9 mouse cellular contexts compared by ENCODE assay signal in genomic region chr11:109859939-109860469, GRCm38 (mm10). TPM values are rescaled to one million over a fixed set of nuclear protein-coding genes. Genes with fewer than 3 reads are reported as not detected.
A peak's percentile ranks its signal among the peaks of the same experiment; 100 is the strongest.
DNase-seq lines count a peak whose midpoint lies in the region; ATAC-seq and TF ChIP-seq lines count a peak whose summit lies in the region.
"Had no signal": no experiment of that assay in that cellular context is flagged by ENCODE, and none has a peak within 500 bp of the region (broad histone marks: within the 10 kb centered on the region; RNA-seq: fewer than 3 reads in every experiment).

No protein-coding gene starts in this region.

- peak overlapping the region; percentile 55; the same call in 1 of the 2 replicates for H3K27ac ChIP-seq in left cerebral cortex, adult 2 months
- H3K27ac ChIP-seq in heart, embryonic 15.5 days, result peak overlapping the region; percentile 39; the same call in 1 of the 2 replicates
- peak overlapping the region; percentile 70; the same call in 1 of the 2 replicates for H3K27ac ChIP-seq in limb, embryonic 12.5 days
- no peak overlapping the region for H3K27ac ChIP-seq in midbrain, embryonic 14.5 days (replicated peaks; ENCODE audit: low read depth, low read length)

- ATAC-seq in heart, embryonic 15.5 days (replicated peaks; ENCODE audit: insufficient number of reproducible peaks, insufficient read depth, low FRiP score, low read depth), result no peak
- no peak for ATAC-seq in limb, embryonic 12.5 days (ENCODE audit: insufficient number of reproducible peaks, insufficient read depth, low FRiP score, low TSS enrichment, low read depth)
- ATAC-seq in midbrain, embryonic 14.5 days (ENCODE audit: low FRiP score, low TSS enrichment), result no peak

- no peak overlapping the region; the same call in 1 of the 2 replicates for H3K4me3 ChIP-seq in left cerebral cortex, adult 2 months
- H3K4me3 ChIP-seq in heart, embryonic 15.5 days, result peak overlapping the region; percentile 17
- H3K4me3 ChIP-seq in limb, embryonic 12.5 days (replicated peaks), result peak overlapping the region; percentile 8; the same call in 1 of the 2 replicates
- H3K4me3 ChIP-seq in midbrain, embryonic 14.5 days (replicated peaks; ENCODE audit: low read depth, low read length), result no peak overlapping the region

- no peaks in the 10 kb centered on the region for H3K9me3 ChIP-seq in heart, embryonic 15.5 days (replicated peaks)
- no peaks in the 10 kb centered on the region for H3K9me3 ChIP-seq in limb, embryonic 12.5 days
- no peaks in the 10 kb centered on the region for H3K9me3 ChIP-seq in midbrain, embryonic 14.5 days (ENCODE audit: control insufficient read depth, low read length)

- TF ChIP-seq CTCF in left cerebral cortex, adult 2 months (IDR thresholded peaks at IDR 0.05), result no peak

- H3K36me3 ChIP-seq in heart, embryonic 15.5 days, result no peaks in the 10 kb centered on the region
- H3K36me3 ChIP-seq in limb, embryonic 12.5 days, result no peaks in the 10 kb centered on the region
- H3K36me3 ChIP-seq in midbrain, embryonic 14.5 days (ENCODE audit: control insufficient read depth, insufficient read depth, low read length), result no peaks in the 10 kb centered on the region

- intact Hi-C loops in left cerebral cortex, adult 2 months (cut with DNase I), result loop anchor here (1.0 to 10.0 kb wide), 8 partner anchors 91 to 615 kb away; partner anchors contain the start of gene Fam20a
- intact Hi-C loops in left cerebral cortex, postnatal 4 days (cut with DNase I), result loop anchor here (2.0 kb wide), 2 partner anchors 189 to 415 kb away; no protein-coding TSS in a partner anchor

- H3K27me3 ChIP-seq in heart, embryonic 15.5 days, result no peaks in the 10 kb centered on the region
- no peaks in the 10 kb centered on the region for H3K27me3 ChIP-seq in limb, embryonic 12.5 days
- H3K27me3 ChIP-seq in midbrain, embryonic 14.5 days (ENCODE audit: control insufficient read depth, insufficient read depth, low read length), result no peaks in the 10 kb centered on the region

- 55% methylated on average over 14 of the region's 14 CpGs for WGBS in heart, embryonic 15.5 days
- 59% methylated on average over 14 of the region's 14 CpGs for WGBS in limb, embryonic 12.5 days
- 73% methylated on average over 14 of the region's 14 CpGs for WGBS in midbrain, embryonic 14.5 days

- DNase-seq in left cerebral cortex, adult 2 months (ENCODE audit: extremely low spot score in 1 of 2, low spot score in 2 of 2), result peak in 1 of 2 experiments; percentile 24
- no peak for DNase-seq in left cerebral cortex, postnatal 4 days
- DNase-seq in brain, adult 2 months (ENCODE audit: low read depth, low spot score), result peak; percentile 66
- no peak for DNase-seq in midbrain, embryonic 14.5 days
- DNase-seq in thymus, postnatal 36 days, result peak; percentile 65 to 75
- DNase-seq in cerebellum, adult 9-11 months, result no peak

- H3K4me2 ChIP-seq in heart, embryonic 15.5 days, result peak overlapping the region; percentile 56
- peak overlapping the region; percentile 49 for H3K4me2 ChIP-seq in limb, embryonic 12.5 days
- peak overlapping the region; percentile 24; the same call in 1 of the 2 replicates for H3K4me2 ChIP-seq in midbrain, embryonic 14.5 days (ENCODE audit: low read length)

- peaks cover 5% of the 10 kb centered on the region; the same call in 1 of the 2 replicates for H3K4me1 ChIP-seq in heart, embryonic 15.5 days (replicated peaks)
- peaks cover 9% of the 10 kb centered on the region for H3K4me1 ChIP-seq in limb, embryonic 12.5 days (replicated peaks)
- no peaks in the 10 kb centered on the region; the same call in 1 of the 2 replicates for H3K4me1 ChIP-seq in midbrain, embryonic 14.5 days (ENCODE audit: control insufficient read depth, insufficient read depth, low read length)

- H3K9ac ChIP-seq in heart, embryonic 15.5 days, result peak overlapping the region; percentile 38
- H3K9ac ChIP-seq in limb, embryonic 12.5 days (replicated peaks), result peak overlapping the region; percentile 38
- H3K9ac ChIP-seq in midbrain, embryonic 14.5 days (replicated peaks; ENCODE audit: low read length), result no peak overlapping the region

RNA-seq across cellular contexts. Expression of gene 1700012B07Rik, which starts 32.2 kb away (rescaled TPM):
- not detected for total RNA-seq in left cerebral cortex, adult 2 months (2021)
- not detected for total RNA-seq in left cerebral cortex, postnatal 4 days (2021)
- not detected in 2 replicates for polyA plus RNA-seq in heart, embryonic 15.5 days (2015; fragmentation: Nextera tagmentation; extraction: Ambion mirVana)
- not detected in 2 replicates for polyA plus RNA-seq in limb, embryonic 12.5 days (2016; fragmentation: Nextera tagmentation; extraction: Ambion mirVana)
- polyA plus RNA-seq in midbrain, embryonic 14.5 days (2014; fragmentation: Nextera tagmentation; extraction: Ambion mirVana), result not detected in 2 replicates
- polyA plus RNA-seq: embryonic facial prominence, embryonic 11.5 days had no signal

Comparison
In these comparisons a context has a peak if more than half of its experiments do, and no peak if none do; other contexts are left out.
1. DNase-seq: peak in brain, adult 2 months (single experiment) and thymus, postnatal 36 days (2 of 2); none in left cerebral cortex, postnatal 4 days (single experiment), midbrain, embryonic 14.5 days (single experiment) and cerebellum, adult 9-11 months (single experiment).
2. H3K4me3 ChIP-seq: peak in heart, embryonic 15.5 days (single experiment) and limb, embryonic 12.5 days (single experiment); none in left cerebral cortex, adult 2 months (single experiment) and midbrain, embryonic 14.5 days (single experiment).
3. Peak in every context shown above with its lines, with median percentiles within 50 percentile points of each other: H3K4me2 ChIP-seq.